Mouse (Mus musculus): Measurements from ENCODE around the gene Fbxo28. TPM values are rescaled to one million over a fixed set of nuclear protein-coding genes. Genes with fewer than 3 reads are reported as not detected.
"Not testable (repeated sequence)": the region's sequence is repeated elsewhere in the genome, so short reads cannot be mapped to it uniquely, and the experiment has no call there.

The Fbxo28 gene
- polyA plus RNA-seq, 1 experiment: 29.7 TPM

GRCm38 (mm10) chr1:182309403-182309802 is 32.0 kb downstream of the Fbxo28 start:
- DNase-seq (ENCODE audit: low read depth): no peak
- TF ChIP-seq POLR2A (IDR thresholded peaks at IDR 0.05; ENCODE audit: borderline replicate concordance, extremely low read depth, insufficient read depth, insufficient read length, poor library complexity, severe bottlenecking) (no peak), CTCF (IDR thresholded peaks at IDR 0.05; ENCODE audit: borderline replicate concordance, extremely low read depth, insufficient read depth, insufficient read length) (no peak)

GRCm38 (mm10) chr1:182302916-182303315 is 38.5 kb downstream of the Fbxo28 start:
- no peak for TF ChIP-seq CTCF (IDR thresholded peaks at IDR 0.05; ENCODE audit: borderline replicate concordance, extremely low read depth, insufficient read depth, insufficient read length)
- TF ChIP-seq POLR2A (IDR thresholded peaks at IDR 0.05; ENCODE audit: borderline replicate concordance, extremely low read depth, insufficient read depth, insufficient read length, poor library complexity, severe bottlenecking): no peak
- DNase-seq (ENCODE audit: low read depth): no peak

GRCm38 (mm10) chr1:182302176-182302870 is 39.1 kb downstream of the Fbxo28 start:
- no peak for DNase-seq (ENCODE audit: low read depth)
- TF ChIP-seq POLR2A (IDR thresholded peaks at IDR 0.05; ENCODE audit: borderline replicate concordance, extremely low read depth, insufficient read depth, insufficient read length, poor library complexity, severe bottlenecking) (no peak), CTCF (IDR thresholded peaks at IDR 0.05; ENCODE audit: borderline replicate concordance, extremely low read depth, insufficient read depth, insufficient read length) (no peak)

- TF ChIP-seq POLR2A (IDR thresholded peaks at IDR 0.05; ENCODE audit: borderline replicate concordance, extremely low read depth, insufficient read depth, insufficient read length, poor library complexity, severe bottlenecking) (no peak), CTCF (IDR thresholded peaks at IDR 0.05; ENCODE audit: borderline replicate concordance, extremely low read depth, insufficient read depth, insufficient read length) (no peak)
Observed at GRCm38 (mm10) chr1:182297821-182298220, 43.6 kb downstream of the Fbxo28 start.

GRCm38 (mm10) chr1:182297246-182297645 is 44.2 kb downstream of the Fbxo28 start:
- TF ChIP-seq POLR2A (IDR thresholded peaks at IDR 0.05; ENCODE audit: borderline replicate concordance, extremely low read depth, insufficient read depth, insufficient read length, poor library complexity, severe bottlenecking): no peak
- no peak for TF ChIP-seq CTCF (IDR thresholded peaks at IDR 0.05; ENCODE audit: borderline replicate concordance, extremely low read depth, insufficient read depth, insufficient read length)
- no peak for DNase-seq (ENCODE audit: low read depth)

More at GRCm38 (mm10) chr1:182297821-182298220, 43.6 kb downstream of the Fbxo28 start:
- no peak for DNase-seq (ENCODE audit: low read depth)

GRCm38 (mm10) chr1:182296816-182297215 is 44.6 kb downstream of the Fbxo28 start:
- no peak for TF ChIP-seq POLR2A (IDR thresholded peaks at IDR 0.05; ENCODE audit: borderline replicate concordance, extremely low read depth, insufficient read depth, insufficient read length, poor library complexity, severe bottlenecking)
- no peak for TF ChIP-seq CTCF (IDR thresholded peaks at IDR 0.05; ENCODE audit: borderline replicate concordance, extremely low read depth, insufficient read depth, insufficient read length)
- no peak for DNase-seq (ENCODE audit: low read depth)

GRCm38 (mm10) chr1:182296141-182296540 is 45.3 kb downstream of the Fbxo28 start:
- DNase-seq (ENCODE audit: low read depth): no peak
- TF ChIP-seq CTCF (IDR thresholded peaks at IDR 0.05; ENCODE audit: borderline replicate concordance, extremely low read depth, insufficient read depth, insufficient read length) (no peak), POLR2A (IDR thresholded peaks at IDR 0.05; ENCODE audit: borderline replicate concordance, extremely low read depth, insufficient read depth, insufficient read length, poor library complexity, severe bottlenecking) (no peak)

- no peak for TF ChIP-seq POLR2A (IDR thresholded peaks at IDR 0.05; ENCODE audit: borderline replicate concordance, extremely low read depth, insufficient read depth, insufficient read length, poor library complexity, severe bottlenecking)
- no peak for TF ChIP-seq CTCF (IDR thresholded peaks at IDR 0.05; ENCODE audit: borderline replicate concordance, extremely low read depth, insufficient read depth, insufficient read length)
- no peak for DNase-seq (ENCODE audit: low read depth)
Observed at GRCm38 (mm10) chr1:182292291-182292690, 49.1 kb downstream of the Fbxo28 start.

- not testable (repeated sequence) for DNase-seq (ENCODE audit: low read depth)
Observed at GRCm38 (mm10) chr1:182290741-182291140, 50.7 kb downstream of the Fbxo28 start.

- DNase-seq (ENCODE audit: low read depth): no peak
- TF ChIP-seq CTCF (IDR thresholded peaks at IDR 0.05; ENCODE audit: borderline replicate concordance, extremely low read depth, insufficient read depth, insufficient read length) (no peak), POLR2A (IDR thresholded peaks at IDR 0.05; ENCODE audit: borderline replicate concordance, extremely low read depth, insufficient read depth, insufficient read length, poor library complexity, severe bottlenecking) (no peak)
Observed at GRCm38 (mm10) chr1:182289781-182290180, 51.6 kb downstream of the Fbxo28 start.

- no peak for TF ChIP-seq POLR2A (IDR thresholded peaks at IDR 0.05; ENCODE audit: borderline replicate concordance, extremely low read depth, insufficient read depth, insufficient read length, poor library complexity, severe bottlenecking)
- TF ChIP-seq CTCF (IDR thresholded peaks at IDR 0.05; ENCODE audit: borderline replicate concordance, extremely low read depth, insufficient read depth, insufficient read length): no peak
- no peak for DNase-seq (ENCODE audit: low read depth)
Observed at GRCm38 (mm10) chr1:182288601-182289000, 52.8 kb downstream of the Fbxo28 start.

GRCm38 (mm10) chr1:182287781-182288180 is 53.6 kb downstream of the Fbxo28 start:
- DNase-seq (ENCODE audit: low read depth): no peak
- no peak for TF ChIP-seq POLR2A (IDR thresholded peaks at IDR 0.05; ENCODE audit: borderline replicate concordance, extremely low read depth, insufficient read depth, insufficient read length, poor library complexity, severe bottlenecking)
- TF ChIP-seq CTCF (IDR thresholded peaks at IDR 0.05; ENCODE audit: borderline replicate concordance, extremely low read depth, insufficient read depth, insufficient read length): no peak

All from brain, embryonic 14.5 days (tissue).